Mouse (Mus musculus) gastrocnemius, postnatal 25 days (tissue): ENCODE measurements around the gene Nsg2. TPM values are rescaled to one million over a fixed set of nuclear protein-coding genes. Genes with fewer than 3 reads are reported as not detected.
"Not testable (repeated sequence)": the region's sequence is repeated elsewhere in the genome, so short reads cannot be mapped to it uniquely, and the experiment has no call there.

Source experiments
- DNase-seq: peaks from one replicate; pipeline ENCODE4 v3.0.0; 2022
- long read RNA-seq, 2 experiments: library from polyadenylated mRNA; stranded (forward); transcript quantifications; one replicate each; pipeline ENCODE4 v2.0.0; 2021
- total RNA-seq, 2 experiments: library from RNA; stranded (reverse); gene quantifications; 1 replicate in 1 of 2; 2 replicates in 1 of 2; pipeline ENCODE4 v1.2.3; 2021

Gene Nsg2
- total RNA-seq: under 1 TPM; 0.26 to 0.35 TPM
- long read RNA-seq, experiment 1: 0 reads
- long read RNA-seq, experiment 2: 0 reads

DNA sequence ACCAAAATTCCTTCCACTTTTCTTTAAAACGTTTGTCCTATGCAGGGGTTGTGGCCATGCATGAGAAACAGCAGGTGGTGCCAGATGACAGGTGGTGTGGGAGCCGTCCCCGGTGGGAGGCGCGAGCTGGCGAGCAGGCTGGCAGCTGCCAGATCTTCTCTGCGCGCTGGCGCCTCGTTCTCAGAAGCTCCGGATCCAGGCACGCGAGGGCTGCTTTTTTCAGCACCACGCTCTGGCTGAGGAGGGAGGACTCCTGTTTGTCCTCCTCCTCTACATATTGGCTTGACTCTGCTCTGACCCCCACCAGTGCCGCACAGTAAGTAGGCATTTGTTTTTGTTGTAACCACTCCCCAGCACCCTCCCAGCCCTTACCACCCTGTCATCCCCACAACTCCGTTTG lies at the start of gene Nsg2:
Gene Nsg2, plus strand, starts transcription at position 183 of the 400 bp plus-strand sequence.
- peak; percentile 69 for DNase-seq

DNA sequence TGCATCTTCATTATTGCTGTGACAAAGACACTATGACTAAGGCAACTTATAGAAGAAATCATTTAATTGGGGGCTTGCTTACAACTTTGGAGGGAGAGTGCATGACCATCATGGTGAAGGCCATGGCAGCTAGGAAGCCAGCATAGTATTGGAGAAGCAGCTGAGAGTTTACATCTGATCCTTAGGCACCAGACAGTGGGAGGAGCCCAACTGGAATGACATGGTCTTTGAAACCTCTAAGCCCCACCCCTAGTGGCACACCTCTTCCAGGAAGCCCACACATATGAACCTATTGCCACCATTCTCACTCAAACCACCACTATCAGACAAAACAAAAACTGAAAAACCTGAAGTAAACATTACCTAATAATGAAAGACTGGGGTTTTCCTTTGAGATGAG lies 40.2 kb upstream of the Nsg2 start:
- DNase-seq: no peak

DNA sequence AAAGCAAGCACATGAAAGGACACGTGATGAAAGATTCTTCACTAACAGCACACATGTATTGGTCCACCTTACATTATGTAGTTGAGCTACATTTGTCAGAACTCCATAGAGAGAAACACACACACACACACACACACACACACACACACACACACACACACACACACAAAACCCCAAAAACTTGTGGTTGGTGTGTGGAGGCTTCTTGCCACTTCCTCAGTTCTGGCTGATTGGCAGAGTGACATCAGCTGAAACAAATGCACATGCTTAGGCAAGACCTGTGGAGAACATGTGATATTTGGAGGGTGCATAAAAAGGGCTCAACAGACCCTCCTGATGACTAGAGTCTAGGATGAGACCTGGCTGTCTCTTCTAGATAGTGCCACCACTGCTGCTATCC lies 36.3 kb upstream of the Nsg2 start:
- DNase-seq: no peak

DNA sequence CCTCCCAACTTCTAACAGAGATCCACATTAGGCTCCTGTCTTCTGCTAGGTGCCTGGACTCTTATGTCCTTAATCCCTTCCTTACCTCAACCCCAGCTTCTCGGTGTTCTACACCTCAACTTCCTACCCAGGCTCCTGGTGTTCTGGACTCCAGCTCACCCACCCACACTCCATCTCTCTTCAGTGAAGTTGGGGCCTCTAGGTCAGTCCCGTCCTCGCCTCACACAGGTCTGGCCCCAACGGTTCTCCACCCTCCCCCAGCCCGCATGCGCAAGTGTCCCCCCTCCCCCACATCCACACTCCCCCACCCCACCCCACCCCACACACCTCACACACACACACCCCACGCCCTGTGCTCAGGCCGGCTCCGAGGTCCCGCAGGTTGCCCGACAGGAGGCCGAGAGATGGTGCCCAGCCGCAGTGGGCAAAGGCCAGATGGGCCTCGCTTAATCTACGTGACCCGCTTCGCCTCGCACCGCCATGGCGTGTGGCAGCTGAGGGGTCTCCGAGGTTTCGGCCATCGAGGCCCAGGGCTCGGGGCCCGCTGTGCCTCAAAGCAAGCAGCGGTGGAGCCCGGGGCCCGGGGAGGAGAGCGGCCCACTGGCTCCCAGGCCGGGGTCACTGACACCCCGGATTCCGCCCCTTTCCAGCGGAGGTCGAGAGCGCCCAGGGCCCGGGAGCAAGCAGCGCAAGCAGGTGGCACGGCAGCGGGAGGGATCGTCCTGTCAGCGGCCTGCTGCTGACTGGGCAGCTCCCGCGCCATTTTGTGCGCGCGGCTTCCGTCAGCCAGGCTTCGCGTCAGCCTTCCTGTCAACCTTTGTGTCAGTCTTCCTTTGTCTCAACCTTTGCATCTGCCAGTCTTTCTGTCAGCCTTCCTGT lies 34.8 kb upstream of the Nsg2 start, which contains the start of gene 4930524B15Rik:
Gene 4930524B15Rik, plus strand, starts transcription at position 337 of the 879 bp plus-strand sequence.
- no peak for DNase-seq

DNA sequence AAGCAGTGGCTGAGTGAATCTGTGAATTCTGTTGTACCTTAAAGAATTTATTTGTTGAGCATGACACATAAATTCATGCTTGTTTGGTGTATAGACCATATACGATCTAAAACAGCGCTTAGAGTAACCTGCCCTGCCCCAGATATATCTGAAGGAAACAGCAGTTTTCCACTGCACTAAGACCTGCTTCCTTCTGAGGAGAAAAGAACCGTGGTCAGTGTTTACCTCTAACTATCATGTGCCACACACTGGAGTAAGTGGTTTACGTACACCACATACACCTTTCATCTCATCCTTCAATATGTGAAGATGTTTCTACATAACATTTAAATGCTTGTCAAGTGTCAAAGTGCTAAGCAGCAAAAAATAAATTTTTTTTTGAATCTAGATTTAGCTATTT lies 26.1 kb upstream of the Nsg2 start:
- no peak for DNase-seq

DNA sequence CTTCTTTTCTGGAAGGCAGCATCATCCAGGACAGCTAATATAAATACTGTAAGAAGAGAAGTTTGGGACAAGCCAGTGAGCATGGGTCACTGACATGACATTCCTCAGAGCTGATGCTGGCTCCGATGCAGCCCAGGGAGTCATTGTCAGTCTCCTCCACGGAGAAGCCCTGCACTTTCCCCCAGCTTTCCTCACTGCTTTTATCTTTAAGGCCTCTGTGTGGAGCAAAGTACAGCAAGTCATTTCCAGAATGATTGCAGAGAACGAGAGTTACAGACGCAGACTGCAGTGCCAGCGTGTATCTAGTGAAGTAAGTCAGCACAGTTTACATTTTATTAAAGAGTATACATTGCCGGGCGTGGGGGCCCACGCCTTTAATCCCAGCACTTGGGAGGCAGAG lies 25.4 kb upstream of the Nsg2 start:
- no peak for DNase-seq

DNA sequence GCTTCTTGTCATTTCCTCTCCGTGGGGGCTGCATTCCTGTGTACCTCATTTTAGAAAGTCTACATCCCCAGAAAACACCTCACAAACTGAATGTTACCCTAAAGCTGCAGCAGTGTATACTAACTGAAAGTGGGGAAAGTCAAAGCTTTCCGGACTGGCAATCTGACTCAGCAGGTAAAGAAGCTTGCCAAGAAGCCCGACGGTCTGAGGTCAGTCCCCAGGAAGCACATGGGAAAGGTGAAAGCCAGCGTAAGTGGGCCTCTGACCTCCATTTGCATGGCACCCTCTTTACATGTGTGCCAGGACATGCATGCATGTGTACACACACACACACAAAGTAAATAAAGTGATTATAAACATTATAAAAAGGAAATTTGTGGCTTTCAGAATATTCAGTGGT lies 24.6 kb upstream of the Nsg2 start:
- DNase-seq: no peak

DNA sequence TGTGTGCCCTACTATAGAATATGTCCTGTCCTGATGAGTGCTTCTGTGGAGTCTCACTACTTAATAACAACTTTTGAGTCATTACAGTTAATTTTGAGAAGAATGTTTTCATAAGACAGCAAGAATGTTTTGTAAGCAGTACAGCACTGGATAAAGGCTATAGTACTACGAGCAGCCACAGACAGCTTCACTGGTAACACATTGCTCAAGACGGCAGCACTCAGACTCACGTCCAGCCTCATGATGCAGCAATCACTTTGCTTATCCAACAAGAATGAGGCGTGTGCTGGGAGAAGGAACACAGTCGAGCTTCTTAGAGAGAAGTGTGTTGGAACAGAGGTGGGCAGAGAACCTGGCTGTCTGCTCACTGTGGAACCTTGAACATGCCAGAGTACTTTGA lies 24.1 kb upstream of the Nsg2 start:
- no peak for DNase-seq

DNA sequence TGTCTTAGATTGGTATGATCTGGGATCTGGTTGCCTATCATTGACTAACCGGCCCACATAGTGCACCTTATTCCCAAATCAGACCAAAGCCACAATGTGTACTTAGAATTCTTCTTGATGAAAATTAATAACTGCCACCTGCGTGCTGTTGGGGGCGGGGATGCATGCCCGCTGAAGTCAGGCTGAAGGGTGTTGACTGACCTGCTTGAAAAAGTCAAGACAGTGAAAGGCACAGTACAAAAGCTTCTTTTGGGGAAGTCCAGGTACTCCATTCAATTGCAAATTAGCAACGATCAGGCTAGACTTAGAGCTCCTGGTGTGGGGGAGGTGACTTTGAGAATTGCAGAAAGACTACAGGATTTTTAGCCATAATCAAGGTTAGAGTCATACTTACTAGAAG lies 20.2 kb upstream of the Nsg2 start:
- not testable (repeated sequence) for DNase-seq

DNA sequence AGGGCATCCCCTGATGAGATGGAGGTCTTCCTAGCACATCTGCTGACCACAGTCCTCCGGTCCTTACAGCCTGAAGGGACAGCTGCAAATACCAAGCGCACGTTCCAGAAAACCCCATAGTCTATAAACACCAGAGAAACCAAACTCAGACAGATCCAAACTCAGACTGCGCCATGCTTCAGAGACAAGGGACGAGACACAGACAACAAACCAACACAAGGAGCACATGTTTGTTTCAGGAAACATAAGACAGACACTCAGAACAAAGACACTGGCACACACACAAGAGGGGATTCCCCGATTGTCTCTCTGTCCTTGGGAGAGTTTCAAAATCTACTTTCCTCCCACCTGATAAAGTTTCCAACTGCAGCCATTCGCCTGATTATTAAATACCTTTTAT lies 18.4 kb upstream of the Nsg2 start:
- no peak for DNase-seq

DNA sequence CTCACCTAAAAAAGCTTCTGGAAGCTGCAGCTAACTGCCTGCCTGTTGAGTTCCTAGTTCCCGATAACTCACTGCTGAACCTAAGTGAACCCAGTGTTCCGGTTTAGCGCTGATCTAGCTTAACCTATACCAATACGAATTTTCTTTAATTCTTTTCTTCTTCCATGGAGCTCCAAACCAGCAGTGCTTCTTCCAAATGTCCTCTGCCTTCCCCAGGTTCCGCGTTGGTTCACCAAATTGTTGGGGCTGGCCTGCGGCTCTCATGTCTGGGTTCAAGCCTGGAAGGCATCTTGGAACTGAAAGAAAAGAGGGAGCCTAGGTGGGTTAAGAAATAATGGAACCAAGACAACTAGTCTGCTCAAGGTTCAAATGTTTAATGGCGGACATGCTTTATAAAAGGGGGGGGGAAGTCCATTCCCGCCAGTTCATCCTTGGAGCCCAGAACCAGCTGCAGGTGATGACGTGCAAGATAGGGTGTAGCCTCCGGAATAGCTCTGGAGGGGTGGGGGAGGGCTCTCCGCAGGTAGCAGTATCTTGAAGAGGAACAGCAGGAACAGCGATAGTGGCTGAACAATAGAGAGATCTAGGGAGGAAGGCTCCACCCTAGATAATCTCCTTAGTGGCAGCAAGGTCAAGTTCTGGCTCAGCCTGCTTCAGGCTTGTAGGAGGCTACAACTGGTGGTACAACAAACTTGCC lies 17.9 kb upstream of the Nsg2 start:
- DNase-seq: not testable (repeated sequence)

DNA sequence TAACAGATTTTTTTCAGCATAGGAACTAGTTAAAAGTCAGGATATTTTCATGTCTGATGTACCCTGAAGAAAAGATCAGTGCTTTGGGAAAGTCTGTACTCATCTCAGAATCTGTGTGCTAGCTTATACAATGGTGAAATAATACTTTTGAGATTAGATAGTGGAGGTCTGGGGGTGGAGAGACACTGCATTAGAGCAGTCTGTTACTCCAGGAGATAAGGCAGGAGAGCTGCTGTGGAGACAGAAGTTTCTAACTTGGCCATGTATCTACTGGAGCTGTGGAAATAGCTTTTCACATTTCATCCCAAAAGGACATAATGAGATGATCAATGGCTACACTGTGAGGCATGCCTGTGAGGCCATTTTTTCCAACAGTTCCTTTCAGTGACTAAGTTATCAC lies 17.0 kb upstream of the Nsg2 start:
- no peak for DNase-seq

DNA sequence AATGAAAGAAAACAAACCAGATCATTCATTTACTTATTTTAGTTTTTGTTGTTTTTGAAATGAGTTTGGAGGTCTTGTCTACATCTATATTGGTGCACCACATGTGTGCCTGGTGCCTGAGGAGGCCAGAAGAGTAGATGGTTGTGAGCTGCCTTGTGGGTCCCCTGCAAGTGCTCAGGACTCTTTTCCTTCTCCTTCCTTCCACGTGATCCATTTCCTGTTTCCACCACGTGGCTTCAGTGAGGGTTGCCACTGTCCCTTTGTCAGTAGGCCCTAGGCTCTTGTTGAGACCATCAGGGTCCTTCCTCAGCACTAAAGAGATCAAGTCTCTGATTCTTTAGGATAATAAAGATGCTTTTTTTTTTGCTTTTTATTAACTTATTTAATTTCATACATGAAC lies 15.5 kb upstream of the Nsg2 start:
- DNase-seq: no peak

DNA sequence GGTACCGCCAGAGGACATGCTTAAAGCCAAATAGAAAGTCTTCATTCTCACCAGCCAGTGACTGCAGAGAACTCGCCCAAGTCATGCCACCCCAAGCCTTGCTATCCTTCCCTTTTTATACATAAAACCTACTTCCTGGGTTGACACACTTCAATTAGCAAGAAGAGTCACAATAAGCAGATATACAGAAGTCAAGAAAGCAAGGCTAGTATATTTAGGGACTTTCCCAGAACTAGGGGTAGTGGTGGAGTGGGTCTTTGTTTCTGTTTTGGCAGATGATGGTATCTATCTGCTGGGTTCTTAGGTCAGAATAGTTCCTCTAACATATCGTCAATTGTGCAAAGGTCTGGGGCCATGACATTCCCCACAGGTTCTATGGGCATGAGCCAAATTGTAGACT lies 7.7 kb upstream of the Nsg2 start:
- no peak for DNase-seq

DNA sequence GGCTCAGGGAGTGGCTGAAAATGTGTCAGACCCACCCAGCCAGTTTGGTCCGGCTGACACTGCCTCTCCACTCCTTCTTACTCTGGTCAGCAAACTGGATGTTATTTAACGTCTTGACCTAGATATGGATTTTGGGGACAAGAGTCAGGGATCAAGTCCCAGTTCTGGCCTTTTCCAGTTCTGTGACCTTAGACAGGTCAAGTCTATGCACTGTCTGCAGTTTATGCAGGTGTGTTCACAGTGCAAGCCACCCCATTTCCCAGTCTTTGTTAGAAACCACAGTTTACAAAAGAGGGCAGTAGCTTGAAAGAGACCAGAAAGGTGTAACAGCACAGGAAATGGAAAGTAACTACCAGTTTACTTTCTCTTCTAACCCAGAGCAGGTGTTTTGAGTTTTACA lies 547 bp upstream of the Nsg2 start:
- no peak for DNase-seq

DNA sequence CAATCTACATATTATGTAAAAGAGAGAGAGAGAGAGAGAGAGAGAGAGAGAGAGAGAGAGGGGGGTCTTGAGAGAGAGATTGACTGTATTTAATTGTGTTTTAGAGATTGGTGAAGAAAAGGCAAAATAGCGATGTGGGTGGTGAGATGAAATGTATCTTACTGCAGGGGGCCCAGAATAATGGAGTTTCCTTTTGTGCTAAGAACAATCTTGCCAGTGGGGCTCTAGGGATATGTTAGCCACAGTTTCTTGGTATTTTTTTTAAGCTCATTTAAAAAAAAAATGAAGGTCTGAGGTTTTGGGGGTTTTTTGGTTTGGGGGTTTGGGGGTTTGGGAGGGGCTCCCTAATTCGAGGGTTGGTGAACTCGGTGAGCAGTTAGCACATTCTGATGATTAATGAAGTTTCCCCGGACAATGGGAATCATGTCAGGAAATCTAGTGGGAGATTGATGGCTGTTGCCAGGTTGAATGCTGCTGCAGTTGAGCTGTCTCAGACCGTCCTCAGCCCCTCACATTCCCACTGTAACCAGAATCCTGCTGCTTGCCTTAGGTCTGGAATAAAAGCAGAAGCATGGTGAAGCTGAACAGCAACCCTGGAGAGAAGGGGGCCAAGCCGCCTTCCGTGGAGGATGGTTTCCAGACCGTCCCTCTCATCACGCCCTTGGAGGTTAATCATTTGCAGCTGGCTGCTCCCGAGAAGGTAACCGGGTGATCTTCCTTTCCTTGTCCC lies 1.1 kb downstream of the Nsg2 start:
- DNase-seq: no peak

DNA sequence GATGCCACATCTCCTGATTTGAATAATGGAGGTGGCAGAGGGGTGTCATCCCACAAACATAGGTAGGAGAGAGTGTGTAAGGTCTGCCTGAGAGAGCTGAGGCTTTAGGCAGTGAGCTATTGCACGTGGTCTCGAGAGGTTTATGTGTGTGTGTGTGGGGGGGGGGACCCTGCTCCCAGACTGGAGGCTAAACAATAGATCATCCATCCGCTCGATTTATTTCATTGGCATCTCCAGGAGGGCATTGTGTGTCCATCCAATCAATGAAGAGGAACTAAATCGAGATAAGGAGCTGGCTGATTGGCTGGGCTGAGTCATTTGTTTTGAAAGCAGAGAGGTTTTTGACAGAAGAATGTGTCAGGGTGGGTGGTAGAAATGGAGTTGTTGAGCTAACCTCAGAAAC lies 2.4 kb downstream of the Nsg2 start:
- DNase-seq: no peak

DNA sequence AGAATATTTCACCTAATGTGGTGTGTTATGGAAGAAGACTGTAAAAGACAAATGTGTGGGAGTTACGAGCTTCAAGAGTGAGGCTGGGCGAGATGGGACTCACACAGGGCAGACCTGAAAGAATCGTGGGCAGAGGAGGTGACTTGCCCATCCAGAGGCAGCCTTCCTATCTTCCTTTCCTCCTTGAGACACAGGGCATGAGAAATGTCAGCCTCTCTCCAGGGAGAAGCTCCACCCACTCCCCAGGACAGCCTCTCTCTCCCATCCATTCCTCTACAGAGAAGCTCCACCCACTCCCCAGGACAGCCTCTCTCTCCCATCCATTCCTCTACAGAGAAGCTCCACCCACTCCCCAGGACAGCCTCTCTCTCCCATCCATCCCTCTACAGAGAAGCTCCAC lies 7.8 kb downstream of the Nsg2 start:
- not testable (repeated sequence) for DNase-seq

DNA sequence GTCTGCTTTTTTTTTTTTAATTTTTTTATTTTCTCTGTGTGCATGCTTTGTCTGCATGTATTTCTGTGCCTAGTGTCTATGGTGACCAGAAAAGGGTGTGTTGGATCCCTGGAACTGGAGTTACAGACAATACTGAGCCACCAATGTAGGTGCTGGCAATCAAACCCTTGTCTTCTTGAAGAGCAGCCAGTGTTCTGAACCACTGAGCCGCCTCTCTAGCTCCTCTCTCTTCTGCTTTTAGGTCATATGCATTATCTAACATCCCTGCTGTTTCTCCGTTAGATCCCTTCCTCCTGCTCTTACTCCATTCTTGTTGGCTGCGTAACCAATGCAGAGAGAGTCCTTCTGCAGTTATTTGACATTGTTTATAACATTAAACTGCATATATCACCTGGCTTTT lies 8.6 kb downstream of the Nsg2 start:
- DNase-seq: no peak

DNA sequence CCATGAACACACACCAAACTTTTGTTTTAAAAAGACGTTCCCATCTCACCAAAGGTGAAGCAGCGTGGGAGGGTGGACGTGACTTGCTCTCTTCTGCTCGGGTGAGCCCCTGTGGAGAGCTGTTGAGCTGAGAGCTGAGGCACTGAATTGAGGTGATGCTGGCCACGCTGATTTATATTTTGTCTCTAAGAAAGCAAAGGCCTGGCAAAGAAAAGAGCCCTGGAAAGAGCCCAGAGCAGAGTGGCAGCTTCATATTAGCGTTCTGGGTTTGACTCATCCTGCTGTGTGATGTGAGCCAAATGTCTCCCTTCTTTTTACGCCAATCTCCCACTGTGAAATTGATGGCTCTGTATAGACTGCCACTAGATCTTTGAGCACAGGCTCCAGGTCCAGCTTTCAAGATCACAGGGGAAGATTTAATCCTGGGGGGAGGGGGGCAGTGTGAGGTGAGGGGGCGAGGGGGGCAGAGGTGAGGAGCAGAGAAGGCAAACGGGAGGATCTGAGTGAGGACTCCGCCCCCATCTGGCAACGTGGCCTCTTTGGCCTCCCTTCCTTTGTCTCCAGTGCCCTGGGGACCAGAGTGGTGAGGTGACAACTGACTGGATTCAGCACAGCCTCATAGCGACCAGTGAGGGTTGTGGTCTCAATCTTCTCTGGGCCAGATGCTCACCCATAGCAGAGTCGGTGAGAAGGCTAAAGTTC lies 9.8 kb downstream of the Nsg2 start:
- DNase-seq: no peak

DNA sequence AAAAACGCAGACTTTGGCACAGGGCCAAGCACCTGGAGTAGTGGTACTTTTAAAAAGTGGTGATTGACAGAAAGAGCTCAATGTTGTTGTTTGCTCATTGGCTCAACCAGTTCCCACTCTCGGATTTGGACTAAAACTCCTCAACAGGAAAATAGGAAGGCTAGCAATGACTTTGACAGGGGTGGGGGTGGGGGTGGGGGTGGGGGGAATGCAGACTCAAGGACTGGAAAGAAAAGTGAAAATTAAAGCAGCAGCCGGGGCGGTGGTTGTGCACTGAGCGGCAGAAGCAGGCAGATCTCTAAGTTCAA lies 10.4 kb downstream of the Nsg2 start:
- DNase-seq: no peak

DNA sequence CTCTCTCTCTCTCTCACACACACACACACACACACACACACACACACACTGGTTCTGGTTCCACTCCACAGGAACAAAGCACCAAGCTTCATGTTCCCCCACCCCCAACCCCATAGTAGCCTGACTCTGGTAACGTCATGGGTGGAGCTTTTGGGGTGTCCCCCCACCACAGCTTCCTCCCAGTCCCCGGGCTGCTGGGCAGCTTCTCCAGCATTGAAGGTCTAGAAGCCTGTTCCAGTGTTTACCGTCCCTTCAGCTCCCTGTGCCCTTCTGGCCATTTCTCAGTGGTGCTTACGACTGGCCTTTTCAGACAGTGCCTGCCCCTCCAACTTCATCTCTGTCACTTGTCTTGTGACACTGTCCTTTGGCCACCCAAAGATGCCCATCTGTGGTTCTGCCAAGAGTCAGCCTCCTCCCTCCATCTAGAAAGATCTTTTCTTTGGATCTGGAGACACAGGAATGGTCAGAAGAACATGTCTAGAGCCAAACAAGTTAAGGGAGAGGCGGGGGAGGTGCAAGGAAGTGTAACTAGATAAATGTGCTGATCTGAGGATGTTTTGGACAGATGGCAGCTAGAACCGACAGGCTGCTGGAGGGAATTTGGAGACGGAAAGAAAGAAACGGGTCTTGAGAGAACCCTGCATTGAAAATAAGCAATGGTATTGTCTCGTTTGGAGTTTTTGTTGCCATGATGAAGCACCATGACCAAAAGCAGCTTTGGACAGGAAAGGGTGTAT lies 11.8 kb downstream of the Nsg2 start:
- DNase-seq: no peak
